Mouse (Mus musculus) kidney, adult 18-20 months (tissue): ENCODE measurements around the gene Dgat2.
A peak's percentile ranks its signal among the peaks of the same experiment; 100 is the strongest.

Experiments
- DNase-seq: peaks from one replicate; pipeline ENCODE4 v3.0.0; 2021

Dgat2 gene

GRCm38 (mm10) chr7:99133811-99134402 is 48.6 kb downstream of the Dgat2 start:
- DNase-seq, result no peak

GRCm38 (mm10) chr7:99132597-99132996 is 49.9 kb downstream of the Dgat2 start:
- DNase-seq, result no peak

GRCm38 (mm10) chr7:99131819-99132353 is 50.6 kb downstream of the Dgat2 start:
- DNase-seq, result no peak

- DNase-seq, result no peak
Observed at GRCm38 (mm10) chr7:99128965-99129364, 53.6 kb downstream of the Dgat2 start.

GRCm38 (mm10) chr7:99128020-99128950 is 54.2 kb downstream of the Dgat2 start:
- no peak for DNase-seq

- DNase-seq, result no peak
Observed at GRCm38 (mm10) chr7:99126057-99126456, 56.5 kb downstream of the Dgat2 start.

- peak; percentile 28 for DNase-seq
Observed at GRCm38 (mm10) chr7:99122651-99123050, 59.9 kb downstream of the Dgat2 start.

GRCm38 (mm10) chr7:99120865-99121521 is 61.5 kb downstream of the Dgat2 start:
- no peak for DNase-seq

GRCm38 (mm10) chr7:99120082-99120481 is 62.4 kb downstream of the Dgat2 start:
- no peak for DNase-seq

- no peak for DNase-seq
Observed at GRCm38 (mm10) chr7:99116781-99117180, 65.7 kb downstream of the Dgat2 start.

- DNase-seq, result peak; percentile 38
Observed at GRCm38 (mm10) chr7:99114006-99114726, 68.4 kb downstream of the Dgat2 start.

- DNase-seq, result no peak
Observed at GRCm38 (mm10) chr7:99107566-99107965, 75.0 kb downstream of the Dgat2 start.

- peak; percentile 31 for DNase-seq
Observed at GRCm38 (mm10) chr7:99106714-99107270, 75.7 kb downstream of the Dgat2 start.
